Mouse (Mus musculus) E14TG2a.4 (cell line): ENCODE data around the gene Them7.

Experiments used
- H3K27me3 ChIP-seq: 2 replicates; pipeline ENCODE4 v1.6.1; 2014; ENCODE audit warnings: low read length, control low read depth; ENCODE audit not compliant: insufficient read depth
- H3K36me3 ChIP-seq: 2 replicates; pipeline ENCODE4 v1.6.1; 2014; ENCODE audit warnings: low read length, control low read depth; ENCODE audit not compliant: insufficient read depth
- H3K4me1 ChIP-seq: replicated peaks from 2 replicates; pipeline ENCODE4 v1.6.1; 2014; ENCODE audit warnings: low read depth, low read length, control low read depth
- H3K4me3 ChIP-seq: replicated peaks from 2 replicates; pipeline ENCODE4 v1.5.1; 2014; ENCODE audit warnings: mild to moderate bottlenecking, low read length
- H3K9me3 ChIP-seq: 2 replicates; pipeline ENCODE4 v1.6.1; 2014; ENCODE audit warnings: low read length, control low read depth
- CTCF ChIP-seq: conservative IDR thresholded peaks from 2 replicates; pipeline ENCODE4 v1.5.1; 2014; ENCODE audit warnings: low read length
- NANOG ChIP-seq: IDR thresholded peaks from 2 replicates; pipeline ENCODE4 v1.6.1; 2014; ENCODE audit warnings: borderline replicate concordance, low read length, mixed read lengths
- POU5F1 ChIP-seq: IDR thresholded peaks from 2 replicates; pipeline ENCODE4 v1.6.1; 2014; ENCODE audit warnings: low read length, borderline replicate concordance

Them7 gene

GRCm38 (mm10) chr2:105428467-105428866, 204.3 kb downstream of the Them7 start:
- Histone ChIP-seq H3K27me3 (peaks cover 24% of the 10 kb centered on the region; the same call in 1 of the 2 replicates), H3K36me3 (no peaks in the 10 kb centered on the region), H3K4me1 (0 out of 2 replicates have a peak, but pooled peaks cover 3% of the 10 kb centered on the region), H3K4me3 (no peak overlapping the region), H3K9me3 (no peaks in the 10 kb centered on the region)
- no peak for TF ChIP-seq POU5F1
- TF ChIP-seq CTCF: no peak
- no peak for TF ChIP-seq NANOG
